Mouse (Mus musculus): Measurements from ENCODE around the gene Gm7347.
"Not testable (repeated sequence)": the region's sequence is repeated elsewhere in the genome, so short reads cannot be mapped to it uniquely, and the experiment has no call there.

Gm7347 gene

GRCm38 (mm10) chr5:26058481-26058880, at the start of gene Gm7347:
TSS of gene Gm7347 (minus strand) at chr5:26058581.
- not testable (repeated sequence) for DNase-seq (ENCODE audit: inconsistent ontology term)

GRCm38 (mm10) chr5:26105262-26105661, 46.9 kb upstream of the Gm7347 start, which contains the start of gene 5031410I06Rik:
TSS of gene 5031410I06Rik (minus strand) at chr5:26105362.
- not testable (repeated sequence) for DNase-seq (ENCODE audit: inconsistent ontology term)

DNA sequence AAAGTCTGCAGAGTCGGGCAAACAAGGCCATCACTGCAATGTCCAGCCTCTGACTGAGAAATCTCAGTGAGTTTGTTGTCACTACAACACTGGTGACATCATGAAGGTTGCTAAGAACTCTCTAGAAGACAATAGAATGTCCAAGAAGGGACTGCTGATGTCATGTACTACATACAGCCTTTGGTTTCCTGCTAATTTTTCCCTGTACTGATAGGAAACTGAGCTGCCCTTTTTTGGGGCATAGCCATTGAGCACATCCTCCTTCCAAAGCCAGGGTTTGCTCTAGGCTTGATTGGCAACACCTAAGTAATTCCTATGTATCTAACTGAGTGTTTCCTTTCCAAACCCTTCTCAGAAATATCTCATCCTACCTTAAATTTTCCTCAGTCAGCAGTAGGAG, 30.8 kb upstream of the Gm7347 start, which contains the start of gene Gm10471:
Gm10471 (minus strand) TSS at position 101 of the 400 bp plus-strand sequence.
- DNase-seq (ENCODE audit: inconsistent ontology term) = not testable (repeated sequence)

GRCm38 (mm10) chr5:26079023-26079422, 20.6 kb upstream of the Gm7347 start:
- DNase-seq (ENCODE audit: inconsistent ontology term) = not testable (repeated sequence)

GRCm38 (mm10) chr5:26070716-26071115, 12.3 kb upstream of the Gm7347 start:
- no peak for DNase-seq (ENCODE audit: inconsistent ontology term)

DNA sequence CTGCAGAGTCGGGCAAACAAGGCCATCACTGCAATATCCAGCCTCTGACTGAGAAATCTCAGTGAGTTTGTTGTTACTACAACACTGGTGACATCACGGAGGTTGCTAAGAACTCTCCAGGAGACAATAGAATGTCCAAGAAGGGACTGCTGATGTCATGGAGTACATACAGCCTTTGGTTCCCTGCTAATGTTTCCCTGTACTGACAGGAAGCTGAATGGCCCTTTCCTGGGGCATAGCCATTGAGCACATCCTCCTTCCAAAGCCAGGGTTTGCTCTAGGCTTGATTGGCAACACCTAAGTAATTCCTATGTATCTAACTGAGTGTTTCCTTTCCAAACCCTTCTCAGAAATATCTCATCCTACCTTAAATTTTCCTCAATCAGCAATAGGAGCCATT, 18.9 kb downstream of the Gm7347 start, which contains the start of gene Speer4a:
Speer4a (minus strand) TSS at position 101 of the 400 bp plus-strand sequence.
- not testable (repeated sequence) for DNase-seq (ENCODE audit: inconsistent ontology term)

- not testable (repeated sequence) for DNase-seq (ENCODE audit: inconsistent ontology term)
Measured at GRCm38 (mm10) chr5:26022816-26023215, 35.6 kb downstream of the Gm7347 start, which contains the start of gene Gm5862. TSS of gene Gm5862 (minus strand) at chr5:26022916.

- DNase-seq (ENCODE audit: inconsistent ontology term) = not testable (repeated sequence)
Measured at GRCm38 (mm10) chr5:26007697-26008096, 50.7 kb downstream of the Gm7347 start.

- DNase-seq (ENCODE audit: inconsistent ontology term) = peak; percentile 29
Measured at GRCm38 (mm10) chr5:26006937-26007695, 51.3 kb downstream of the Gm7347 start.

DNA sequence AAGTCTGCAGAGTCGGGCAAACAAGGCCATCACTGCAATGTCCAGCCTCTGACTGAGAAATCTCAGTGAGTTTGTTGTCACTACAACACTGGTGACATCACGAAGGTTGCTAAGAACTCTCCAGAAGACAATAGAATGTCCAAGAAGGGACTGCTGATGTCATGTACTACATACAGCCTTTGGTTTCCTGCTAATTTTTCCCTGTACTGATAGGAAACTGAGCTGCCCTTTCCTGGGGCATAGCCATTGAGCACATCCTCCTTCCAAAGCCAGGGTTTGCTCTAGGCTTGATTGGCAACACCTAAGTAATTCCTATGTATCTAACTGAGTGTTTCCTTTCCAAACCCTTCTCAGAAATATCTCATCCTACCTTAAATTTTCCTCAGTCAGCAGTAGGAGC, 53.7 kb downstream of the Gm7347 start, which contains the start of gene Gm1979:
Gm1979 (minus strand) TSS at position 101 of the 400 bp plus-strand sequence.
- not testable (repeated sequence) for DNase-seq (ENCODE audit: inconsistent ontology term)
